Mouse (Mus musculus) liver (tissue): ENCODE results near the gene Arntl2.

Experiments used
- DNase-seq: peaks from one replicate; pipeline ENCODE4 v3.0.0-alpha.2; 2020; ENCODE audit warnings: mixed read lengths

Arntl2 gene

GRCm38 (mm10) chr6:146781566-146781965 lies 14.3 kb upstream of the Arntl2 start:
- no peak for DNase-seq

GRCm38 (mm10) chr6:146793527-146793926 lies 2.3 kb upstream of the Arntl2 start:
- no peak for DNase-seq

- DNase-seq: no peak
Measured at GRCm38 (mm10) chr6:146795166-146795923, 510 bp upstream of the Arntl2 start.

- DNase-seq: no peak
Measured at GRCm38 (mm10) chr6:146797446-146797845, 1.6 kb downstream of the Arntl2 start.

GRCm38 (mm10) chr6:146809991-146810390 lies 14.1 kb downstream of the Arntl2 start:
- no peak for DNase-seq

GRCm38 (mm10) chr6:146813007-146813406 lies 17.2 kb downstream of the Arntl2 start:
- DNase-seq: no peak

GRCm38 (mm10) chr6:146820177-146820965 lies 24.5 kb downstream of the Arntl2 start:
- DNase-seq: no peak

GRCm38 (mm10) chr6:146821958-146822357 lies 26.1 kb downstream of the Arntl2 start:
- DNase-seq: no peak

- DNase-seq: peak; percentile 64
Measured at GRCm38 (mm10) chr6:146824727-146825486, 29.1 kb downstream of the Arntl2 start.

- DNase-seq: no peak
Measured at GRCm38 (mm10) chr6:146825487-146825773, 29.6 kb downstream of the Arntl2 start.

GRCm38 (mm10) chr6:146831320-146831719 lies 35.5 kb downstream of the Arntl2 start:
- no peak for DNase-seq

GRCm38 (mm10) chr6:146833485-146834314 lies 37.8 kb downstream of the Arntl2 start:
- DNase-seq: peak; percentile 56

- no peak for DNase-seq
Measured at GRCm38 (mm10) chr6:146834342-146834741, 38.5 kb downstream of the Arntl2 start.

- DNase-seq: no peak
Measured at GRCm38 (mm10) chr6:146835784-146836183, 39.9 kb downstream of the Arntl2 start.

- DNase-seq: no peak
Measured at GRCm38 (mm10) chr6:146837316-146837715, 41.5 kb downstream of the Arntl2 start.

GRCm38 (mm10) chr6:146838366-146838765 lies 42.5 kb downstream of the Arntl2 start:
- no peak for DNase-seq

- no peak for DNase-seq
Measured at GRCm38 (mm10) chr6:146838863-146839262, 43.0 kb downstream of the Arntl2 start.

- no peak for DNase-seq
Measured at GRCm38 (mm10) chr6:146844867-146845266, 49.0 kb downstream of the Arntl2 start.

GRCm38 (mm10) chr6:146845347-146845746 lies 49.5 kb downstream of the Arntl2 start:
- DNase-seq: no peak

- peak; percentile 25 for DNase-seq
Measured at GRCm38 (mm10) chr6:146845961-146846750, 50.3 kb downstream of the Arntl2 start.

- no peak for DNase-seq
Measured at GRCm38 (mm10) chr6:146847402-146847801, 51.5 kb downstream of the Arntl2 start.

- DNase-seq: no peak
Measured at GRCm38 (mm10) chr6:146848281-146848680, 52.4 kb downstream of the Arntl2 start.
